Mouse (Mus musculus) CD4-positive, CD25-positive, alpha-beta regulatory T cell, adult 4 months (primary cell): ENCODE results near the gene Anpep. TPM values are rescaled to one million over a fixed set of nuclear protein-coding genes. Genes with fewer than 3 reads are reported as not detected.

ENCODE experiments used
- ATAC-seq: one replicate; pipeline ENCODE4 v1.8.0; 2017
- polyA plus RNA-seq, 2 experiments: library from polyadenylated mRNA; unstranded; fragments of 100-300 nt; shearing (Covaris generic); gene quantifications; one replicate each; pipeline ENCODE4 v1.2.1; 2017

The Anpep gene
- under 1 TPM in 1 of 2 experiments, not detected in 1; 0.54 TPM for polyA plus RNA-seq

DNA sequence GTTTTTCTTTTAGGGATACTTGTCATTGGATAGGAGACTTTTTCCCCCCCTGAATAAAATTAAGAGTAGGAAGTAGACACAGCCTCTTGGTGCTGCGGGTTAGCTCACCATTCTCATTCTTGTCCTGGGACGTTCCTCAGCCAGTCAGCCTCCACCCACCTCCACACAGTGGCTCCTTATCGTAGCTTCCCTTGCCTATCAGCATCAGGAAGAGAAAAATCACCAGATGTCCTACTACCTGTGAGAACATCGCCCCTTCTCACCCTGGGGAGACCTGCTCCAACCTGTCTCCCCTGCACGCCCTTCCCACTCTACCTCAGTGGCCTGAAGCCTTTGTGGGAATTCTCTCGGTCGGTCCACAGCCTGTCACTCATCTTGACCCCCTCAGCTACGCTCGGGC is at the start of gene Anpep:
Gene Anpep (minus strand): TSS at position 249 of the 400 bp plus-strand sequence.
- no peak for ATAC-seq

DNA sequence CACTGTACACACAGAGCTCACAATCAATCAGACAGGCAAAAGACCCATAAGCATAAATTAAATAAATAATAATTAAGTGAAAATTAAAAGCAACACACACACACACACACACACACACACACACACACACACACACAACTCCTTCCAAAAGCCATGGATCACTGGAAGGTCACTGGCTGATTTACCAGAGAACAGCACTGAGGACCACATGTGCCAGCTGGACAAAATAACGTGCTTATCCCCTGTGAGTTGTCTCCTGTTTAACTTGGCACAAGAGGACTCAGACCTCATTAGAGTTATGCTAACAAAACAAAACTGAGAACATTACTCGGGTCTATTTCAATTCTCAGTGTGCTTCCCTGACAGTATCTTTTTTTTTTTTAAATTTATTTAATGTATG is 46.5 kb upstream of the Anpep start:
- no peak for ATAC-seq

DNA sequence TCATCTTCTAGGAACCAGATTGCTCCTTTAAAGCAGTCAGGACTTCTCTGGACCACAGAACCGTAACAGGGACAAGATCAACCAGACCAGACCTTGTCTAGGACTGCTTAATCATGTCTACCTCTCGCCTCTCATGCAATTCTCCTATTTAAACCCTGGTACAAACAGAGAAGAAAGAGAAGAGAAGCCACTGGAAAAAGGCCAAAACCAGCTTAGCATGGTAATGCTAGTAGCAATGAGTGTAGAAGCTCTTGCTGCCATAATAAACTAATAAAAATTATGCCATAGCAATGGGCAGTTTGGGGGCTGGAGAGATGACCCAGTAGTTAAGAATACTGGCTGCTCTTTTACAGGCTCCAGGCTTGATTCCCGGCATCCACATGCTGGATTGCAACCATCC is 46.1 kb upstream of the Anpep start:
- no peak for ATAC-seq

DNA sequence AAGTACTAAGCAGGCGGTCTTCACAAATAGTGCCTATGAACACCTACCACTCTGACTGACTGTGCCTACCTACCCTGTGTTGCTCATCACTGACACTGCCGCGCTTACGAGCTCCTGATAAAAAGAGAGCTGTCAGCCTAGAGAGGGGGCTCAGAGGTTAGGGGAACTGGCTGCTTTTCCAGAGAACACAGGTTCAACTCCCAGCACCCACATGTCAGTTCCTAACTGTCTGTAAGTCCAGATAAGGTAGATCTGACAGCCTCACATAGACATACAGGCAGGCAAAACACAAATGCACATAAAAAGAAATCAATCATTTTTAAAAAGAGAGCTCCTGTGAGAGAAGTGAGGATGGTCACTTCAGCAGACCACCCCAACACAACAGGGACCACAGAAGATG is 44.3 kb upstream of the Anpep start:
- no peak for ATAC-seq

DNA sequence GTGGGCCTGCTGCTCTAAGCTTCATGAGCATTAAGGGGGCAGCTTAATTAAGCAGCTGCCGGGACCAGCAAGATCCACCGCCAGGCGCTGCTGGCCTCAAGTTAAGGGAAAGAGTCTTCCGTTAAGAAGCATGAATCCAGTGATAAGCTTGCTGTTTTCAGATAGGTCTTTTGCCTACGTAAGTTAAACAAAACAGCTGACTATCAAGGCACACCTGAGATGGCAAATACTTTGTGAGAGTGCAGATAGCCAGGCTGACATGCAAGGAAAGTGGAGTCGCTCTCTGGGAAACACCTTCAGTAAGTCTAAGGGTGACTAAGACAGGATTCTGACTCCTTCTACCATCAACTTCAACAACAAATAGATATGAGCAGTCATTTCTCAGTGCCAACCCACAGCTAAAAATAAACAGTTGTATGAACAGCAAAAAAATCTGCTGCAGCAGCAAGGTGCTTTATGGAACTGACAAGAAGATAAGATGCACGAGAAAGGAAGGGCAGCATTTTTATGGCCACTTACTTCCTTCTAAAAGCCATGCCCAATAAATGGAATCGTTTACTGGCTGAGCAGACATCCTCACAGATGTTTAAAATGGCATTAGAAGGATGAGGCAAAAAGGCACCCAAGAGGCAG is 42.4 kb upstream of the Anpep start:
- no peak for ATAC-seq

DNA sequence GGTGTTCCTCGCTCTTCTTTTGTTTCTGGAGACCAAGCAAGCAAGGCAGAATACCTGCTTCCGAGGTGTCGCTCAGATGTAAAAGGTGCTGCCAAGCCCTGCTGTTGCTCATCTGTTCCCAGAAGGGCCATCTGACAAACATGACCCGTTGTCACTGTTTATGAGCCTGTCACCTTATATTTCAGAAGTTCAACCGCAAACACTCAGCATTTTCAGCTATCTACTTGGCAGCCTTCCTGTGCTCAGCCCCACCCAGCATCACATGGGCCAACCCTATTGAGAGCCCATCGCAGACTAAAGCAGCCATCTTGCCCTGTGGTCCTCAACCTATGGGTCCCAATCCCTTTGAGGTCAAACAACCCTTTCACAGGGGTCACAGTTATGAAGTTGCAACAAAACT is 39.9 kb upstream of the Anpep start:
- no peak for ATAC-seq

DNA sequence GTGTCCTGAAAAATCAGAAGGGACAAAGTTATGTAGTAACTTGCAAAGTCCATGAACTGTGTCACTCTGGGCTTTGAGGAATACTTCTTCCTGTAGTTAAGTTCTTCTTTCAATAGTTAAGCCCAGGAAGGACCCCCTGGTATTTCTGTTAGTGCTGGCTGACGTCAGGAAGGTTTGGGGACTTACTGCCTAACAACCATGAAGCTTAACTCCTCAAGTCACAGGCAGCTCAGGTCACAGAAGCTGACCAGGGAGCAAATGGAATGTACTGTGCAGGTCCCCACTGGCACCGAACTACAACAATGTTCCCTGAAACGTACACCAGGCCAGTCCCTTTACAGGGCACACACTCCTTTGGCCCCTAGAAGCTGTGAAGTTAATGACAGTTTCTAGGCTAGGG is 34.4 kb upstream of the Anpep start:
- ATAC-seq, result no peak

DNA sequence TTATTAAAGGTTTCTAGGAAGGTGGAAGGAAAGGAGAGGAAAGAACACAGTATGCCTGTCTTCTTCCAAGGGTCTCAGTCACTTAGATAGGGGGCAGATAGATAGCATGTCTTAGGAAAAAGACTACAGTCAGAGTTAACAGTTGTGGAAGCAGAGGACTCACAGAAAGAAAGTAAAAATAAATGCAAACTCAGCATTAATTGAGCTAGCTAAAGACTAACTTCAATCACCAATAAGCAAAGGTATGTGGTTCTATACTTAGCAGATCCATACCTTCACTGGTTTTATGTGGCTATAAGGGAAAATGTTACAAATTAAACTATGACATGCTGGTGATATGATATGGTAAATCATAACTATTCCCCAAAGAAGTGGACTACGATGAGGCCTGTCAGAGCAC is 33.9 kb upstream of the Anpep start:
- ATAC-seq, result no peak

DNA sequence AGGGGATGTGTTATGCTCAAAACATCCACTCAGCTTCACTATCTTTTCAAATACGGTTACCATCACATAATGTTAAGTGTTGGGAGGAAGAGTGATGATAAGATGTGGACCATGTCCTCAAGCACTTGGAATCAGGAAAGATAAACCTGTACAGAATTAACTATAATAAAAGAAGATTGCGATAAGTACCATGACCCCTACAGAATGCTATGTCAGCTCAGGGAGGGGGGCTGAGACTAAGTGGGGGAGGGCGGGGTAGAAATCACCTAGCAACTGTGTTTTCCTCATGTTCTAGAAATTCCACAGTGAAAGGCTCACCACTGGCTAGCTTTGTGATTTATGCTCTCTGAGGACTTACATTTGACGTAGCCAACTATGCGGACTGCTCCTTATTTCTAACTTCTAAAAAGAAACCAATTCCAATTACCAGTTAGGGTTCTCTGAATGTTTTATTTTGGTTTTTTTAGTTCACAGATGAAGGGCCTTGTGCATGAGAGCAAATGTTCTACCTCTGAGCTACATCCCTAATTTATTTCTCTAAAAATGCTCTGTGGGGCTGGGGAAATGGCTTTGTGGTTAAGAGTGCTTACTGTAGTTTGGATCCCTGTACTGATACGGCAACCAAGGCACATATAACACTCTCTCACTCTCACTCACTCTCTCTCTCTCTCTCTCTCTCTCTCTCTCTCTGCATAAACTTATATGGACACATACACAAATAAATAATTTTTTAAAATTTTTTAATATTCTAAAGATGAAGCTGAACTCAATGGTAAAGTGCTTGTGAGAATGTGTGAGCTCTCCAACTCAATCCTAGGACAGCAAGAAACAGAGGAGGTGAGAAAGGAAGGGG is 31.9 kb upstream of the Anpep start:
- no peak for ATAC-seq

DNA sequence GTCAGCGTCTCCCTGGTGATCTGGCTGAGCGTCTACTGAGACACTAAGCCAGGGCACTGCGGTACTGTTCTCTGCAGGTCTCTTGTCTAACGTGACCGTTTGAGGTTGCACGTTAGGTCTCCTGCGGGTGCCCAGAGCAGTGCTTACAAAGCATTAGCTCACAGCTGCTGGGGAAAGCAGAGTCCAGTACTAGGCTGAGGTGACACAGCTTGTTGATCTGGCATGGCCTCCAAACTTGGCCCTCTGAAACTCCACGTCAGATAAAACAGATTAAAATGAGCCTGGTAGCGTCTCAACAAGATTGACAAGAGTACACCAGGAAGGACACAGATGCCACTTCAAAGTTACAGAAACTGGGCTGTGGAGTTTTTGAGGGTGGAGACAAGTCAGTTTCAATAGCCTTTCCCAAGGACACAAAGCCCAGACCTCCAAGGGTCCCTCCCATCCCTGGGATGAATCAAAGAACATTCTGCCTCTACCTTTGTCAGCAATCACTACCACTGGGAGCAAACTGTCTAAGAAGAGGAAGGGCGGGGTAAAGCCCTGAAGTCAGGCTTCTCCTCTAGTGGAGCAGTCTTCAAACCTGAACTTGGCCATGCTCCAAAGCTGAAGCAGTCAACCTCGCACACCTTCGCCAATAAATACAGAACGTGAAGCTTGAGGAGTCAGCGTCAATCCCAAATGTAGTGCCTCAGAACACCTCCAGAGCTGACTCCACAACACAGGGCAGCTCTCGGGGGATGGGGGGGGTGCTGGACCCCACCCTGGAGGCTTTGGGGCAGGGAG is 29.8 kb upstream of the Anpep start:
- ATAC-seq, result no peak

DNA sequence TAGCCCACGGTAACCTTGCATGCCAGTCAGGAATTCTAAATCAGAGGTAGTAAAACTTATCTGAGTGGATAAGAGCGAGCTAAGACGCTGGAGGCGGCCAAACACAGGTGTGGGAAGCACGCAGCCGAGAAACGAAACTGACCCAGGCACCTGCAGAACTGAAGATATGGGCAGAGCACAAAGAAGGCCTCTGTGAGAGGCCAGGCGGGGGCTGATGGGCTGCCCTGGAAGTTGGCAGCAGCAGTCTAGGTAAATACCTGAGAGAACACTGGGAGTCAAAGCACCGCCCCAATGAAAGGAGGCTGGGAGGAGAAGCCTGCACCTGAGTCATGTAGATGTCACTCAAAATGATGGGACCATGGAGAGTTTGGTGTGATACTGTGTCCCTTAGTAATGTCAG is 27.7 kb upstream of the Anpep start:
- ATAC-seq, result no peak

DNA sequence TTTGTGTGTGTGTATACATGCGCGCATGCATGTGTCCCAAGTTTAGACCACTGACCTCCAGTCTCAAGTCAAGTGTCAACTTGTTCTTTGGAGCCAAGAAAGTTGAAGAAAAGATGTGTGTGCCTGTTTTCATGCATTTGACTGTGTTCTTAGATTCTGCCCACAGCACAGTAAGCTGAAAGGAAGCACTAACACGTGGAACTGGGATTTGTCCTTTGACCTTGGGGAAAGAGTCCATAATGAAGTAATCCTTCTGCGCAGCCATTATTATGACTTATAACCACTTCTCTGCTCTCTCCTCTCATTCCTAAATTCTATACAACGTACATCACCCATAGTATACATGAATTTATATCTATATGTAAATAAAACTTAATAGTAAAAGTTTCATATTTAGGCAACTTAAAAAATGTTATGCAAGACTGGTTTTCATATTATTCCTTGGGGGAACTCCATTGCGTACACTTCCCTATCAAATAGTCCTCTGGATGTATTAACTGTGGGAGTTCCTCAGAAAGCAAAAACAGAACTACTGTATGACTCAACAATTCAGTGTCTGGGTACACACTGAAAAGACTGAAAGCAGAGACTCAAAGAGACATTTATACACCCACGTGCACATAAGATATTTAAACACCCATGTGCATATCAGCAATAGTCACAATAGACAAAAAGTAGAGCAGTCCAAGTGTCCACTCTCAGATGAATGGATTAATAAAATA is 22.9 kb upstream of the Anpep start:
- ATAC-seq, result no peak

DNA sequence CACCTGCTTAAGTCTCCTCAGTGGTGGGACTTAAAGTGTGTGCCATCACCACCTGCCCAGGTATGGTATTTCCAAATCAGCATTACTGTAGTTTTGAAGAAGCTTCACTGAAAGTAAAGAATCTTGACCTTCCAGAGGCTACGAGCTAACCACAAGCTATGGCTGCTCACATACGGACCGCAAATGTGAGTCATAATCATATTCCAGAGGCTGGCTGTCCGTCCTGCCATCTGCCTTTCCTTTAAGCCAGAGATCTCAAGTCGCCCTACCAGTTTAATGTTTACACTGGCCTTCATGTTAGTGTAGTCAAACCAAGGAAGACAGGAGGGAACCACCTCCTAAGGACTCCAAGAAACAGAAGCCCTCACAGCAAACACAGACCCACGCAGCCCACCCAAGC is 21.0 kb upstream of the Anpep start:
- ATAC-seq, result no peak

DNA sequence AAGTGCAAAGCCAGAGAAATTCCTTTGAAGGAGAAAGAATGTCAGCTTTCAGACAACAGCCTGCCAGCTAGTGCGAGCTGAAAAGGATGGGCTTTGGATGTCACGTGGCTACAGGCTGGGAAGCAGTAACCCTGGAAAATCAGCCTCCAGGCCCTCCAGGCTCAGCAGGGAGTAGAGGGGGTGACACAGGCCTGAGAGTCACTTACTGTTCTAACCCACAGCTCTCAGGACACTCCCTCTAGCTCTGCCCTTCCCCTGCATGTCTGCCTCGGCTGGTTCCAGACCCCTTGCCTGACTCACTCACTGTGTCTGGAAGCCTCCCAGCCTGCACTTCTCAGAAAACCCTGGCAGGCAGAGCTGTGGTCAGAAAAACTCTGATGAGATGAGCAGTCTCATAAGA is 20.1 kb upstream of the Anpep start:
- no peak for ATAC-seq

DNA sequence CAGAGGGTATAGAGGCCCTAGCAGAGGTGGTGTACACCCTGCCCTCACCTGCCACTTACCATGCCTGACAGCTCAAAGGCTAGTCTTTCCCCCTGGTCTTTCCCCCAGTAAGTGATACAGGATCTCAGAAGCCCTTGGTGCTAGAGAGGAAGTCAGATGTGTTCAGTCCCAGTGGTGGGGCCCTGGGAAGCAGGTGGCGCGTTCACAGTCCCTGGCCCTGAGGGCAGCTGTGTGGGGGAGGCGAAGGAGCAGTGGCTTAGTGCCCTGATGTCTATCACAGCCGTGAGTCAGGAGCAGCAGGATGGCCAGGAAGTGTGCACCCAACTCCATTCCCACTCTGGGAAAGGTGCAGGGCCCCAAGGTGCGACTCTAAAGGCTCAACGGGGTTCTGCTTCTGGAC is 19.2 kb upstream of the Anpep start:
- ATAC-seq, result no peak

DNA sequence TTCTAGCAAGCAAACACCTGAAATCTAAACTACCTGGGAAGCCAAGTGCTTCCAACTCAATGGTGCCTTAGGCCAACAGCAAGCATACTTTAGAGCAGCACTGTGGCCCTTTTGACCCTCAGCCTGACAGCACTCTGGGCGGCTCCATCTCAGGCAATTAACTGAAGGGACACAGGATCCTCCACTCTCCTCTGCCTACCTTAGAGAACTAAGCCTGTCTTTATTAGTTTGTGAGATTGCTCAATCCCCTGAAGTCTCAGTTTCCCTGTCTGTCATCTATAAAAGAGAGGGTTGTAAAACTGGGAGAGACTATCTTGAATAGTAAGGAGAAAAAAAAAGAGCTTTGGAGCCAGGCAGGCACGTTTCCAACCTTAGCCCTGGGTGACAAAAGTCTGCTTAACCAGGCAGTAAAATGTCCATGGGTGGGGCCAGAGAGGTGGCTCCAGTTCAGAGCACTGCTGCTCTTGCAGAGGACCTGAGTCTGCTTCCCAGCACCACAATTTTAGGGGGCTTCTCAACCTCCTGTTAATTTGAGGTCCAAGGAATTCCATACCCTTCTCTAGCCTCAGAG is 17.7 kb upstream of the Anpep start:
- no peak for ATAC-seq

DNA sequence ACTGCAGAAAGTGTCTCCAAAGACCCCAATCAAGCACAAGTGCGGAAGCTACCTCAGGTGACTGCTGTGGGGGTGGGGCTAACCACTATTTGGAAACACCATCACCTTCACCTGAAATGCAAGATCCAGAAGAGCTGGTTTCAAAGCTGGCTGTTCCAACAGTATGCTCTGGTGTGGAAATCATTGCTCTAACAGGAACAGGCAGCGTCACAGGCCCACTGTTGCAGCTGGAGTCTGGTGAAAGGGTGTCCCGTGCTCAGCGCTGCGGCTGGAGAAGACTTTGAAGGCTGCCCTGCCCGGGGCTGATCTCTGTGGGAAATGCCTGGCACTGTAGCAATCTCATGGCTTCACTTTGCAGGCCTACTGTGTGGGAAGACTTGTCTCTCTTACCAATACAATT is 12.5 kb upstream of the Anpep start:
- ATAC-seq, result no peak

DNA sequence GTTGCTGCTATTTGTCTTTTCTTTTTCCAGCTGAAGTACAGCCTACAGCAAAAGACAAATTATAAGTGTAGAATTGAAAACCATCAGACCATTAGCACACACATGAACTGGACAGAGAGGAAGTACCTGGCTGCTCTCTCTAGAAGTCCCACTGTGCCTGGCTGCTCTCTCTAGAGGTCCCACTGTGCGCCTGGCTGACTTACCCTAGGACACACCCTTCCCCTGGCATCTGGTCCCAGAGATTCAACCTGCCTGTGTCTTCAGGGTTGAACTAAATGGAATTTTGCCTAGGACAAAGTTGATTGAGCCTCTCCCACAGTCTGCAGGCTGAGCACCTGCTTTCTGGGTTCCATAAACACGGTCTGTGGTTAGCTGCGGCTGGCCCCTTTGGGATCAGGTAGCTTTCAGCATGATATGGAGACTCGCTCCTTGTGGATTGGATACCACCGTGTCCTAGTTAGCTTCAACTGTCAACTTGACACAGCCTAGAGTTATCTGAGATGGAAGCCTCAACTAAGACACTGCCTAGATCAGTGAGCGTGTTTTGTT is 11.0 kb upstream of the Anpep start:
- ATAC-seq, result no peak

DNA sequence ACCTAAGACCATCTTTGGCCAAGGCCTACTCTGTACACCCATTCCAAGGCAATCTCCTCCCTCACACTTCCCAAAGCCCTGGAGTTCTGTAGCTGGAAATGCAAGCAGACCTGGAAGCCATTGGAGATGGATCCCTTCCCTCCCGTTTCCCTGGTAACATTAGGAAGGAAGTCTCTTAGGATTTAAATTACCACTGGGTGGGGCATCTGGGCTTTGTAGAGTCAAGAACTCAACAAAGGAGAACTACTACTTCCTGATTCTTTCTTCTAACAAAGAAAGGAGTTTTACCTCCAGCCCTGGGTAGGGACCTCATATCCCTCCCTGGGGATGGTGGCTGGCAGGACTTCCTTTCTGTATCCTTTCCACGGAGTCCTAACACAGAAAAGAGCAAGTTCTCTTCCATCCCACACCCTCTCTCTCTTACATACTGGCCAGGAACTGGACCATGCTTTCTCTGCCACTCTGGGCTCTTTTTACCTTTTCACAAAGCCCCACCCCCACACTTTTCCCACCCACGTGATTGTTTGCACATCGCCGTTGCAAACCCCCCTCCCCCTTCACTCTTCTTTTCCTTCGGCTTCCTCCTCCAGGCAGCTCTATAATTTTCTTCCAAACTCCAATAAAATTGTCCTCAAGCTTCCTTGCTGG is 8.3 kb upstream of the Anpep start:
- no peak for ATAC-seq

DNA sequence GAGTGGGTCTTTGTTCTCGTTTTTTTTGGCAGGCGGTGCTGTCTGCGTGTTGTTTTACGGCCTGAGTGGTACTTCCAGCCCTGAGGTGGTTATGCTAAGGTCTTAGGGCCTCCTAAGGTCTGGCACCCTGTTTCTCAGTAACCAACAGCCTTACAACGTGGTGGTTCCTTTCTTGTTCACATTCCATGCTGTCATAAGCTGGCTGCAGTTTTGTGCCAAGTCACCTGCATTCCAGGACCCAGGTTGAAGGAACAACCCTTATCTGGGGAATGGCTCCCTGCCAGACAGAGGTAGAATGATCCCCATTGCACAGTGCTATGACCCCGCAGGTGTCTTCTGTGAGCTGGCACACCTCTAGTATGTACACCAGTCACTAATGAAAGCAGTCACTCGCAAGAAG is 7.6 kb upstream of the Anpep start:
- no peak for ATAC-seq

DNA sequence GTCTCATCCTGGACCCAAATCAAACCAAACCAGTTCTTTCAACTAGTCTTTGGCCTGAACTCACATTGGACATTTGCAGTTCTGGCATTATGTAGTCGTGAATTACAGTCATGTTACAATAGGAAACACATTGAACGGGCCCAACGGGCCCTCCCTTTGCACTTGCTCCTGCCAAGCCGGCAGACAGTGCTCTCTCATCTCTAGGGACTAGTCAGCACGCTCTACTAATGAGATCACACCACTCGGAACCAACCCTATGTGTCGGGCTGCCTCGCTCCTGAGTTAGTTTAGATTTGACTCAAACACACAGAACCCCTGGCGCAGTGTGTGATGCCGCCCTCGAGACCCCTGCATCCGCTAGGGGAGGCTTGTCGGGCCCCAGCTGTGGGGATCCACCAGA is 7.0 kb upstream of the Anpep start:
- no peak for ATAC-seq
